8 mouse cellular contexts compared by ENCODE assay signal in genomic region chr4:149890551-149890950, GRCm38 (mm10).
DNase-seq lines count a peak whose midpoint lies in the region; ATAC-seq and TF ChIP-seq lines count a peak whose summit lies in the region.

No protein-coding gene starts in this region.

- intact Hi-C loops in gastrocnemius, adult 2 months (cut with DNase I), result loop anchor here (2.0 to 5.0 kb wide), 2 partner anchors 37 to 64 kb away; partner anchors contain the start of gene Spsb1

- TF ChIP-seq CTCF in gastrocnemius, adult 2 months (IDR thresholded peaks at IDR 0.05), result no peak
- TF ChIP-seq CTCF in lung, postnatal 0 days (IDR thresholded peaks at IDR 0.05), result no peak

- H3K9me3 ChIP-seq in liver, embryonic 13.5 days (replicated peaks), result no peaks in the 10 kb centered on the region
- no peaks in the 10 kb centered on the region for H3K9me3 ChIP-seq in liver, embryonic 12.5 days (replicated peaks)
- no peaks in the 10 kb centered on the region for H3K9me3 ChIP-seq in hindbrain, embryonic 16.5 days (ENCODE audit: control insufficient read depth, low read length)
- no peaks in the 10 kb centered on the region for H3K9me3 ChIP-seq in lung, postnatal 0 days (ENCODE audit: low read length)

- TF ChIP-seq EP300 in lung, postnatal 0 days (IDR thresholded peaks at IDR 0.05), result no peak

- no peak overlapping the region for H3K9ac ChIP-seq in liver, embryonic 13.5 days
- H3K9ac ChIP-seq in liver, embryonic 12.5 days, result no peak overlapping the region
- no peak overlapping the region for H3K9ac ChIP-seq in hindbrain, embryonic 16.5 days (ENCODE audit: low read depth, low read length)
- H3K9ac ChIP-seq in lung, postnatal 0 days (replicated peaks; ENCODE audit: low read depth), result no peak overlapping the region

- H3K4me3 ChIP-seq in liver, embryonic 13.5 days (replicated peaks), result no peak overlapping the region
- H3K4me3 ChIP-seq in liver, embryonic 12.5 days, result no peak overlapping the region
- peak overlapping the region; percentile 14 for H3K4me3 ChIP-seq in gastrocnemius, adult 2 months
- no peak overlapping the region for H3K4me3 ChIP-seq in hindbrain, embryonic 16.5 days (ENCODE audit: low read length)
- no peak overlapping the region for H3K4me3 ChIP-seq in lung, postnatal 0 days (ENCODE audit: low read depth, low read length)

- no peak overlapping the region for H3K4me2 ChIP-seq in liver, embryonic 13.5 days
- no peak overlapping the region for H3K4me2 ChIP-seq in liver, embryonic 12.5 days
- no peak overlapping the region for H3K4me2 ChIP-seq in hindbrain, embryonic 16.5 days (ENCODE audit: low read length)
- no peak overlapping the region for H3K4me2 ChIP-seq in lung, postnatal 0 days (replicated peaks; ENCODE audit: low read depth, low read length)

- peaks cover 22% of the 10 kb centered on the region; the same call in 1 of the 2 replicates for H3K27me3 ChIP-seq in liver, embryonic 13.5 days
- H3K27me3 ChIP-seq in liver, embryonic 12.5 days (replicated peaks), result peaks cover 43% of the 10 kb centered on the region
- no peaks in the 10 kb centered on the region for H3K27me3 ChIP-seq in hindbrain, embryonic 16.5 days (replicated peaks; ENCODE audit: control insufficient read depth, insufficient read depth, low read length)
- H3K27me3 ChIP-seq in lung, postnatal 0 days (replicated peaks; ENCODE audit: insufficient read depth, low read length), result no peaks in the 10 kb centered on the region

- 58% methylated on average over 8 of the region's 8 CpGs for WGBS in liver, embryonic 13.5 days (ENCODE audit: insufficient replicate concordance)
- WGBS in liver, embryonic 12.5 days (ENCODE audit: insufficient replicate concordance), result 54% methylated on average over 8 of the region's 8 CpGs
- 58% methylated on average over 8 of the region's 8 CpGs for WGBS in hindbrain, embryonic 16.5 days
- WGBS in lung, postnatal 0 days, result 46% methylated on average over 8 of the region's 8 CpGs

- H3K36me3 ChIP-seq in liver, embryonic 13.5 days, result no peaks in the 10 kb centered on the region
- H3K36me3 ChIP-seq in liver, embryonic 12.5 days, result no peaks in the 10 kb centered on the region
- H3K36me3 ChIP-seq in hindbrain, embryonic 16.5 days (ENCODE audit: control insufficient read depth, insufficient read depth, low read length), result no peaks in the 10 kb centered on the region
- H3K36me3 ChIP-seq in lung, postnatal 0 days (ENCODE audit: insufficient read depth, low read length), result no peaks in the 10 kb centered on the region

- H3K27ac ChIP-seq in liver, embryonic 13.5 days, result peak overlapping the region; percentile 36; the same call in 1 of the 2 replicates
- H3K27ac ChIP-seq in liver, embryonic 12.5 days, result no peak overlapping the region
- peak overlapping the region; percentile 87 for H3K27ac ChIP-seq in gastrocnemius, adult 2 months
- H3K27ac ChIP-seq in hindbrain, embryonic 16.5 days (ENCODE audit: low read depth, low read length), result peak overlapping the region; percentile 52; the same call in 1 of the 2 replicates
- H3K27ac ChIP-seq in lung, postnatal 0 days (ENCODE audit: low read length), result peak overlapping the region; percentile 86

- H3K4me1 ChIP-seq in liver, embryonic 13.5 days (replicated peaks), result no peaks in the 10 kb centered on the region
- H3K4me1 ChIP-seq in liver, embryonic 12.5 days, result peaks cover 5% of the 10 kb centered on the region; the same call in 1 of the 2 replicates
- H3K4me1 ChIP-seq in hindbrain, embryonic 16.5 days (ENCODE audit: control insufficient read depth, insufficient read depth, low read depth, low read length), result peaks cover 12% of the 10 kb centered on the region
- H3K4me1 ChIP-seq in lung, postnatal 0 days (ENCODE audit: insufficient read depth, low read depth, low read length), result peaks cover 22% of the 10 kb centered on the region; the same call in 1 of the 2 replicates

- no peak for ATAC-seq in liver, embryonic 13.5 days (ENCODE audit: low read depth)
- ATAC-seq in liver, embryonic 12.5 days, result no peak
- no peak for ATAC-seq in hindbrain, embryonic 16.5 days
- peak; percentile 20 for ATAC-seq in lung, postnatal 0 days

- DNase-seq in liver, embryonic 13.5 days, result no peak
- DNase-seq in gastrocnemius, adult 2 months, result peak; percentile 82
- peak; percentile 80 for DNase-seq in lung, postnatal 0 days (ENCODE audit: low spot score)
- DNase-seq in thymus, postnatal 4 days, result no peak
- no peak for DNase-seq in cerebellum, adult 9-11 months
- no peak for DNase-seq in cerebellum, postnatal 25 days

Comparison
In these comparisons a context has a peak if more than half of its experiments do, and no peak if none do; other contexts are left out.
1. DNase-seq: peak in gastrocnemius, adult 2 months (single experiment) and lung, postnatal 0 days (single experiment); none in liver, embryonic 13.5 days (single experiment), thymus, postnatal 4 days (single experiment), cerebellum, adult 9-11 months (single experiment) and cerebellum, postnatal 25 days (0 of 2).